Mouse (Mus musculus) thymus, adult 2 months (tissue): ENCODE measurements at regions not wholly inside any gene's neighbourhood (a gene's known extent, or its start where the extent isn't known, plus 50 kb on each side); places are given as distances from the start of the nearest gene placed in this dataset.

Experiments
- CTCF ChIP-seq: fragments of 200-500 bp; IDR thresholded peaks from 2 replicates; pipeline ENCODE4 v1.5.1; 2012; ENCODE audit warnings: mild to moderate bottlenecking, control low read depth, low read length, moderate library complexity, borderline replicate concordance; ENCODE audit not compliant: control insufficient read depth, poor library complexity, insufficient read depth; ENCODE audit errors: extremely low read depth
- POLR2A ChIP-seq: fragments of 200-500 bp; IDR thresholded peaks from 2 replicates; pipeline ENCODE4 v1.6.1; 2012; ENCODE audit warnings: mild to moderate bottlenecking, low read length, control low read depth, moderate library complexity; ENCODE audit not compliant: control insufficient read depth, poor library complexity, insufficient read depth; ENCODE audit errors: extremely low read depth

DNA sequence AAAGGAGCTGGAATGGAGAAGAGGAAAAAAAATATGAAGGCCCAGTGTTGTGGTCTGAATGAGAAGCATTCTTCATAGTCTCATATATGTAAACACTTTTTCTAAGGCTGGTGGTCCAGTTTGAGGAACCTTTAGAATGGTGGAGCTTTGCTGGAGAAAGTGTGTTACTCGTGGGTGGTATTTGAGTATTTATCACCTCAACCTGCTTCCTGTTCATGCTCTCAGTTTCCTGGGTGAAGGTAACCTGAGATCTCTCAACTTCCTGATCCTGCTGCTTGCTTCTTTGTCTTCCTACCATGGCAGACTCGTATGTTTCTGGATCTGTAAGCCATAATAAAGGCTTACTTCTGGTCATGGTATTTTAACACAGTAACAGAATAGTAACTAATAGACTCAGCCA is 889.0 kb downstream of the Diaph2 start:
- TF ChIP-seq CTCF (no peak), POLR2A (no peak)
